Mouse (Mus musculus) heart, postnatal 10 days (tissue): ENCODE data around the gene Ctnnd1. TPM values are rescaled to one million over a fixed set of nuclear protein-coding genes. Genes with fewer than 3 reads are reported as not detected.
"Not testable (repeated sequence)": the region's sequence is repeated elsewhere in the genome, so short reads cannot be mapped to it uniquely, and the experiment has no call there.

Source experiments
- DNase-seq, 2 experiments: peaks; one replicate each; pipeline ENCODE4 v3.0.0; 2021
- intact Hi-C: fragments of 180-260 bp; cut with DNase I; formaldehyde crosslinking; loops from one replicate; pipeline ENCODE4 v1.15.1; 2025
- total RNA-seq, 2 experiments: library from RNA; stranded (reverse); gene quantifications; 2 replicates each; pipeline ENCODE4 v1.2.3; 2021

Ctnnd1 gene
- 100 to 1,000 TPM; 126 to 129 TPM for total RNA-seq

- intact Hi-C loops = loop anchor here (2.0 kb wide), 1 partner anchor 32 kb away; no protein-coding TSS in a partner anchor
Observed at GRCm38 (mm10) chr2:84650464-84651195, at the start of gene Ctnnd1. Gene Ctnnd1, minus strand, starts transcription at chr2:84650765.

DNA sequence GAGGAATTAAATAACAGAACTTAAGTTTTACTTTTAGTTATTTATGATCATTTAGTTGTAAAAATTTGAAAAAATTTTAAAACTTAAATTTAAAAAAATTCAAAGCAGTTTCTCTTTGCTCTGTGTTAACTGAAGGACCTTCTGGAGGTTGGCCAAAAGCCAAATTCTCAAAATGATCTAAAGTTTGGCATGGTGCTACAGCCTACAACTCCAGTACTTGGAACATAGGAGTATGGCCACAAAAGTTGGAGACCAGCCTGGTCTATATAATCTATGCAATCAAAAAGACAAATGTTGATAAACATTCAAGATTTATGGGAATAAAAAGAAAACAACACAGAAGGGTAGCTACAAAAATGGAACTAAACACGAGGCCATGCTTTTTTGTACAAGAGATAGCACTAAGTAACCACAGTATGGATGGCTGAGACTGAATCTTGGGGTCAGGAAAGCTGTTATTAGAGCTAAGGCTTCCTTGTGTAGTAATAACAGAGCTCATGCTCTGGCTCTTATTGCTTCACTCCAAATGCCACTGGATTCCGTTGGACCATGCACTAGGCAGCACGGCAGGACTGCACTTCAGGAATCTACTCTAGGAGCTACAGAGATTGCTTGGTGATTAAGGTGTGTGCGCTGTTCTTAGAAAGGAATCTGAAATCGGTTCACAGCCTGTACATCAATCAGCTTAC lies 44.6 kb upstream of the Ctnnd1 start:
- intact Hi-C loops = no loop called here
- no peak for DNase-seq

More at GRCm38 (mm10) chr2:84650464-84651195, at the start of gene Ctnnd1:
- peak; percentile 91 to 93 for DNase-seq

DNA sequence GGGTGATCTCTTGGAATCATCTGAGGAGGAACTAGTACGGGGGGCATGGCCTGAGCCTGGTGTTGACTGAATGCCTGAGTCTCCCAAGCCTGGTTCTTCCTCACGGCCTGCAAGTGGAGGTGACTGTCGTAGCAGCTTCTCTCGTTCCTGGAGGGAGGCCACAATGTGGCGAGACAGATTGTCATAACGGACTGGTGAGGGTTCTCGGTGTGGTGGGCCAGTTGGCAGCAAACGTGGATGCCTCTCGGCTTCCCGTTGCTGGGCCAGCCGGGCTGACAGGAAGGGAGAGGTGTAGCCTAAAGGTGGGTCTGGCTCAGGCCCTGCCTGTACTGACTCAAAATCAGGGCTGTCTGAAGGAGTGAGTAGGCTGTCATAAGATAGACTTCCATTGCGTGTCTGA lies 39.5 kb upstream of the Ctnnd1 start:
- no peak for DNase-seq
- intact Hi-C loops = no loop called here

GRCm38 (mm10) chr2:84688080-84688844 lies 37.7 kb upstream of the Ctnnd1 start:
- no peak for DNase-seq
- intact Hi-C loops = no loop called here

GRCm38 (mm10) chr2:84682605-84683183 lies 32.1 kb upstream of the Ctnnd1 start:
- intact Hi-C loops = no loop called here
- no peak for DNase-seq

- intact Hi-C loops = loop anchor here (5.0 kb wide), 1 partner anchor 33 kb away; no protein-coding TSS in a partner anchor
- no peak for DNase-seq
Observed at GRCm38 (mm10) chr2:84679016-84679415, 28.5 kb upstream of the Ctnnd1 start, which contains the start of gene Tmx2. Gene Tmx2, minus strand, starts transcription at chr2:84679140.

DNA sequence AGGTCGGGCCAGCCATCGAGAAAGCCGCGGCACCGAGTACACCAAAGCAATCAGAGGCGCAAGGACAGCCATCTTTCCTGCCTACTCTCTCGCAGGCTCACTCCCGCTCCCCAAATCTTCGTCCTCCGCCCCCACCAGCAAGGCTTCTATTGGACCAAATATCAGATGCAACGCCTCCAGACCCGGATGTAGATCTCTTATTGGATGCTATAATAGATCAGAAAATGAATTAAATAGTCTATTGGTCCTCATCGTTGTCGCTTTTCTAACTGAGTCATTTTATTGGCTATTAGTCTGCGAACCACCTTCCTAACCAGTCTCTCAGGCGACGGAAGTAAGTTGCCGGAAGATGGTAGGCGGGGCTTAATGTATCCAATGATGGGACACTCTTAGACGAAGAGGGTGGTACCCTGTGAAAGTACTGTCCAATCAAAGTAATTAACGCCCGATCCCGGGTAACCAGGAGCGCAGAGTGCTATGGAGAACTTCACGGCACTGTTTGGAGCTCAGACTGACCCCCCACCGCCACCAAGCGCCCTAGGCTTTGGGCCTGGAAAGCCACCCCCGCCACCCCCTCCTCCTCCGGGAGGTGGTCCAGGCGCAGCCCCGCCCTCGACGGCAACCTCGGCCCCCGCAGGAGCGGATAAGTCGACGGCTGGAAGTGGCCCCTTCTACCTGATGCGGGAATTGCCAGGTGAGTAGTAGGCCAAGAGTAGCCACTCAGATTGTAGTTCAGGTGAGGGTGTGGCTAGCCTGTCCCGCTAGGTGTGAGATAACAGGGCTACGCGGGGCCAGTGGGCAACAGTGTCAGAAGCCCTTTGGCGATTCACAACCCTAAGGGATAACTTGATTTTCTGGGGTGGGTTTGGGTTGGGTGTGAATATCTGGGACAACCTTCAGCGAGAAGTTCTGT lies 27.7 kb upstream of the Ctnnd1 start, which contains the start of the genes Gm28635 and Med19:
Gene Gm28635 (minus strand): TSS at position 74 of the 913 bp plus-strand sequence.
Gene Med19 (plus strand): TSS at position 435 of the 913 bp plus-strand sequence.
- peak; percentile 98 for DNase-seq
- intact Hi-C loops = loop anchor here (5.0 kb wide), 1 partner anchor 34 kb away; no protein-coding TSS in a partner anchor

DNA sequence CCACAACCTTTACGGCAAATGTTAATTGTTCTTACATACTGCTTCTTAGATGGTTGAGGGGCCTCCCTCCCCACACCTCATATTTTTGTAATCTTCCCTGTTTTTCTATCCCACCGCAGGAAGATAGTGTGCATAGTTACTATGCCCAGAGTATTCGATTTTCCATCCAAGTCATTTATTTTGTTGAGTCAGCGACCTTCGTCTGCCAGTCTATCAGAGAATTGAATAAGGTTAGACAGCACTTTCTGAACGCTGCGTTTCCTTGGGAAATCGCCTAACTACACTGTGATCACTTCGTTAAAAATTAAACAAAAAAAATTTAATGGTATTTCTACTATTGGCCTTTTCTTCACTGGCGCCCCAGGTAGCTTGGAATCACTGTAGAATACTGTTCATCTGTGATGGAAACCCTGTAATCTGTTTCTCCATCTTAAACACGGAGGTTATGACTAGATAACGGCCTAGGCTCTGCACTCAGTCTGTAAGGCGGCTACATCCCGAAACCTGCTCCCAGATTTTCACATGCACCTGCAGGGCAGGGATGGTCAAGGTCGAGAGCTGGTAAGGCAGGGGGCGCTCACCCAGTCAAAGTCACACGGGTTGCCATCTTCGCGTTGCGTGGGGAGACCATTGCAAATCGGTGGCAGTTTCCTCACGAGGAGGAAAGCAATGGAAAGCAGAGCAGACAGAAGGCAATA lies 26.9 kb upstream of the Ctnnd1 start:
- DNase-seq = no peak
- intact Hi-C loops = loop anchor here (5.0 kb wide), 1 partner anchor 35 kb away; no protein-coding TSS in a partner anchor

- DNase-seq, intact Hi-C loops: not testable (repeated sequence)
Observed at GRCm38 (mm10) chr2:84671535-84671934, 21.0 kb upstream of the Ctnnd1 start.

DNA sequence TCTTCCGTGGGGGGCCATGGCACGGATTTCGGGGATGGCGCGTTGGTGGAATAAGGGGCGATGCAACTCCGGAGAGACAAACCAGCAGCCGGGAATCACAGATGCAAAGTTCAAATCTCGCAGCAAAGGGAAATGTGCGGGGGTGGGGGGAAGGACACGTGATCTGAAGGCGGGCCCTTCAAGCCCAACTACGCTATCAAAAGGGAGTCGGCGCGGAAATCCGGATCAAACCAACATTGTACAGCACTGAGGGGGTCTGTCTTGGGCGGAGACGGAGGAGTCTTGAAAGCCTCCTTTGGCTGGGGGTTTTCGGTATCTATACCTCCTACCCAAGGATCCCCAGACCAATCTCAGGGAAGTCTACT lies 20.0 kb upstream of the Ctnnd1 start, which contains the start of gene Selenoh:
Gene Selenoh (minus strand): TSS at position 202 of the 365 bp plus-strand sequence.
- peak; percentile 87 to 89 for DNase-seq
- intact Hi-C loops = no loop called here

GRCm38 (mm10) chr2:84669828-84670568 lies 19.4 kb upstream of the Ctnnd1 start:
- no peak for DNase-seq
- intact Hi-C loops = no loop called here

- intact Hi-C loops = no loop called here
- no peak for DNase-seq
Observed at GRCm38 (mm10) chr2:84666081-84666480, 15.5 kb upstream of the Ctnnd1 start.

DNA sequence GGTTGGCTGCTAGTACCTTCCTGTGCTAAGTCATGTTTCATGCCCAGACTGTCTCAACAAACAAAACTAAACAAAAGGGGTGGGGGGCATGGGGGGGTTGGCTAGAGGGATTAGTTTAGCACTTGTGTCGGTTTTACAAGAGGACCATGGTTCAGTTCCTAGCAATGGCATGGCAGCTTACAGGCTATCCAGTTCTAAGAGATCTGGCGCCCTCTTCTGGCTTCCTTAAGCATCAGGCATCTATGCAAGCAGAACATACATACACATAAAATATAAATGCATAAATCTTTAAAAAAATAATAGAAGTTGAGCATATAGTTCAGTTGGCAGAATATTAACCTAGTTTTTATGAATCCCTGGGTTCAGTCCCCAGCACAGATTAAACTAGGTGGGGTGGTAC lies 12.3 kb upstream of the Ctnnd1 start:
- peak in 1 of 2 experiments; percentile 59 for DNase-seq
- intact Hi-C loops = loop anchor here (5.0 kb wide), 2 partner anchors 106 to 181 kb away; no protein-coding TSS in a partner anchor

- intact Hi-C loops = loop anchor here (2.0 to 5.0 kb wide), 4 partner anchors 43 to 205 kb away; no protein-coding TSS in a partner anchor
- peak; percentile 70 to 83 for DNase-seq
Observed at GRCm38 (mm10) chr2:84660253-84660652, 9.7 kb upstream of the Ctnnd1 start.

- intact Hi-C loops = no loop called here
Observed at GRCm38 (mm10) chr2:84658806-84659205, 8.2 kb upstream of the Ctnnd1 start, which contains the start of gene Btbd18. Gene Btbd18, plus strand, starts transcription at chr2:84659079.

DNA sequence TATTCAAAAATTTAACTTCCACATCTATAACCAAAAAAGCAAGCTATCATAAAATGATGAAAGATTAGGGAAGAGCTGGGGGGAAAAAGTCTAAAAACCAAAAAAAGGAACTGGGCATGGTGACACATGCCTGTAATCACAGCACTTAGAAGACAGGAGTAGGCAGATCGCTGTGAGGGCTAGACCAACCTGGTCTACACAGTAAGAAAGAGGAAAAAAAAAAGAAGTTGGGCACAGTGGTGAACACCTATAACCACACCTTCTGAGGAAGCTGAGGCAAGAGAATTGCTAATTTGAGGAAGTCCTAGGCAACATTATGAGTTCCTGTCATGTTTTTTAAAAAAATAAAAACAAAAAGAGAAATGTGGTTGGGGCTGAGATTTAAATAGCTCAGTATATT lies 5.3 kb upstream of the Ctnnd1 start:
- intact Hi-C loops = no loop called here
- no peak for DNase-seq

More at GRCm38 (mm10) chr2:84658806-84659205, 8.2 kb upstream of the Ctnnd1 start, which contains the start of gene Btbd18:
- DNase-seq = no peak

- DNase-seq = no peak
- intact Hi-C loops = no loop called here
Observed at GRCm38 (mm10) chr2:84653354-84653753, 2.8 kb upstream of the Ctnnd1 start.
